Mouse (Mus musculus) bone marrow macrophage, adult 2 months (primary cell): Measurements from ENCODE around the gene Sart3.

Source experiments
- CTCF ChIP-seq: IDR thresholded peaks from 2 replicates; pipeline ENCODE4 v1.5.1; 2012; ENCODE audit warnings: low read depth, mild to moderate bottlenecking, low read length, moderate library complexity
- POLR2A ChIP-seq: IDR thresholded peaks from 2 replicates; pipeline ENCODE4 v1.6.1; 2012; ENCODE audit warnings: mild to moderate bottlenecking, low read depth, low read length, borderline replicate concordance

DNA sequence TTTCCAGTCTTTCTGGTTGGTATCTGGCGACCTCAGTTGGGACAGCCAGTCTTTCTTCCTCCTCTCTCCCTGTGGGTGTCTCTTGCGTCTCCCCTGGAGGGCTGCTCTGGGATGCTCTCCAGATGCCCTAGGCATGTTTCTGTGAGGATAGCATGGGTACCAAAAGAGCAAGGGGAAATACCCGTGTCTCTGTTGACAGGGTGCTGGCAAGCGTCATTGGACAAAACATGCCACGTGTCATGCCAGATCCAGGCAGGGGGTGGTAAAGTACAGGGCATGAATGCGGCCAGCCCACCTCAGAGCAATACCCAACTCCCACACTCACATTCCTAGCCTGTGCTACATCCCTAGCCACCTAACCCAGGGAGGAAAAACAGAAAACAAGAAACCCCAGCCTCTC, 45.7 kb downstream of the Sart3 start:
- TF ChIP-seq CTCF, result no peak
- TF ChIP-seq POLR2A, result no peak
